ENCODE assay signal across 30 mouse cellular contexts in genomic region chr4:129097006-129097405, GRCm38 (mm10). TPM values are rescaled to one million over a fixed set of nuclear protein-coding genes. Genes with fewer than 3 reads are reported as not detected.
A peak's percentile ranks its signal among the peaks of the same experiment; 100 is the strongest.
DNase-seq lines count a peak whose midpoint lies in the region; ATAC-seq and TF ChIP-seq lines count a peak whose summit lies in the region.
"Had no signal": no experiment of that assay in that cellular context is flagged by ENCODE, and none has a peak within 500 bp of the region (broad histone marks: within the 10 kb centered on the region; RNA-seq: fewer than 3 reads in every experiment).

No protein-coding gene starts in this region.

- no peak overlapping the region for H3K9ac ChIP-seq in MEL (ENCODE audit: control insufficient read depth, low read depth, low read length, poor library complexity, severe bottlenecking)
- H3K9ac ChIP-seq in stomach, postnatal 0 days (ENCODE audit: low read length) = no peak overlapping the region
- H3K9ac ChIP-seq in forebrain, embryonic 12.5 days = no peak overlapping the region
- H3K9ac ChIP-seq: embryonic facial prominence, embryonic 12.5 days; embryonic facial prominence, embryonic 15.5 days; forebrain, embryonic 15.5 days; heart, embryonic 13.5 days; hindbrain, embryonic 12.5 days had no signal

- no peaks in the 10 kb centered on the region for H3K36me3 ChIP-seq in testis, adult 2 months (ENCODE audit: control insufficient read depth, insufficient read depth, low read length)
- no peaks in the 10 kb centered on the region for H3K36me3 ChIP-seq in MEL (ENCODE audit: control insufficient read depth in 1 of 2, insufficient read depth in 2 of 2, low read length in 2 of 2)
- no peaks in the 10 kb centered on the region for H3K36me3 ChIP-seq in stomach, postnatal 0 days (ENCODE audit: control insufficient read depth, insufficient read depth, low read length)
- H3K36me3 ChIP-seq in forebrain, embryonic 12.5 days (replicated peaks) = no peaks in the 10 kb centered on the region
- H3K36me3 ChIP-seq: embryonic facial prominence, embryonic 12.5 days; embryonic facial prominence, embryonic 15.5 days; forebrain, embryonic 15.5 days; G1E; heart, embryonic 13.5 days; hindbrain, embryonic 12.5 days had no signal

- H3K27ac ChIP-seq in layer of hippocampus, adult 2 months = no peak overlapping the region
- H3K27ac ChIP-seq in testis, adult 2 months (ENCODE audit: control insufficient read depth, insufficient read depth, low read depth, low read length) = no peak overlapping the region
- H3K27ac ChIP-seq in MEL (ENCODE audit: control insufficient read depth, low read depth, low read length) = no peak overlapping the region
- H3K27ac ChIP-seq in stomach, postnatal 0 days (replicated peaks) = no peak overlapping the region
- no peak overlapping the region for H3K27ac ChIP-seq in forebrain, embryonic 12.5 days
- H3K27ac ChIP-seq: embryonic facial prominence, embryonic 12.5 days; embryonic facial prominence, embryonic 15.5 days; forebrain, embryonic 15.5 days; heart, embryonic 13.5 days; hindbrain, embryonic 12.5 days had no signal

- TF ChIP-seq EP300 in MEL (IDR thresholded peaks at IDR 0.05; ENCODE audit: low read depth in 1 of 2, low read length in 2 of 2) = no peak
- TF ChIP-seq EP300 in stomach, postnatal 0 days (optimal IDR thresholded peaks at IDR 0.05) = no peak

- peak; percentile 32 for TF ChIP-seq CTCF in layer of hippocampus, adult 2 months (conservative IDR thresholded peaks at IDR 0.05)
- TF ChIP-seq CTCF in testis, adult 2 months (IDR thresholded peaks at IDR 0.05; ENCODE audit: control insufficient read depth, insufficient read depth, insufficient replicate concordance, low read depth, low read length) = peak; percentile 38; the same call in 1 of the 2 replicates
- TF ChIP-seq CTCF in MEL (IDR thresholded peaks at IDR 0.05 in 2 of 3, conservative IDR thresholded peaks at IDR 0.05 in 1 of 3; ENCODE audit: control insufficient read depth in 1 of 3, insufficient read depth in 1 of 3, low read depth in 2 of 3, low read length in 3 of 3, poor library complexity in 1 of 3, severe bottlenecking in 1 of 3) = peak; percentile 25 to 34 (median 30); a peak in 4 of 6 replicates
- TF ChIP-seq CTCF in stomach, postnatal 0 days (IDR thresholded peaks at IDR 0.05; ENCODE audit: low read depth) = 0 out of 2 replicates have a peak, but pooled peaks have one; percentile 16

- 81% methylated on average over 7 of the region's 7 CpGs for WGBS in stomach, postnatal 0 days
- WGBS in forebrain, embryonic 12.5 days = 78% methylated on average over 7 of the region's 7 CpGs

- TF ChIP-seq POLR2A in testis, adult 2 months (IDR thresholded peaks at IDR 0.05; ENCODE audit: control insufficient read depth, low read depth, low read length) = no peak
- TF ChIP-seq POLR2A in MEL (IDR thresholded peaks at IDR 0.05; ENCODE audit: control insufficient read depth in 1 of 2, insufficient read depth in 1 of 2, low read depth in 1 of 2, low read length in 2 of 2, poor library complexity in 1 of 2) = no peak

- no peaks in the 10 kb centered on the region for H3K9me3 ChIP-seq in MEL (replicated peaks; ENCODE audit: insufficient read depth, low read length)
- no peaks in the 10 kb centered on the region for H3K9me3 ChIP-seq in stomach, postnatal 0 days (ENCODE audit: control insufficient read depth, low read length)
- 0 out of 2 replicates have a peak, but pooled peaks cover 3% of the 10 kb centered on the region for H3K9me3 ChIP-seq in forebrain, embryonic 12.5 days
- H3K9me3 ChIP-seq: embryonic facial prominence, embryonic 12.5 days; embryonic facial prominence, embryonic 15.5 days; forebrain, embryonic 15.5 days; G1E; heart, embryonic 13.5 days; hindbrain, embryonic 12.5 days had no signal

- H3K4me3 ChIP-seq in layer of hippocampus, adult 2 months = no peak overlapping the region
- no peak overlapping the region for H3K4me3 ChIP-seq in testis, adult 2 months (ENCODE audit: control insufficient read depth, low read depth, low read length)
- H3K4me3 ChIP-seq in MEL (ENCODE audit: control insufficient read depth in 1 of 2, insufficient read depth in 1 of 2, low read depth in 2 of 2, low read length in 2 of 2) = no peak overlapping the region
- H3K4me3 ChIP-seq in stomach, postnatal 0 days (ENCODE audit: low read depth, low read length) = no peak overlapping the region
- H3K4me3 ChIP-seq in forebrain, embryonic 12.5 days (replicated peaks) = no peak overlapping the region
- H3K4me3 ChIP-seq: embryonic facial prominence, embryonic 12.5 days; embryonic facial prominence, embryonic 15.5 days; forebrain, embryonic 15.5 days; heart, embryonic 13.5 days; hindbrain, embryonic 12.5 days had no signal

- H3K4me2 ChIP-seq in stomach, postnatal 0 days (replicated peaks; ENCODE audit: low read depth) = no peak overlapping the region
- H3K4me2 ChIP-seq in forebrain, embryonic 12.5 days = no peak overlapping the region
- H3K4me2 ChIP-seq: embryonic facial prominence, embryonic 12.5 days; embryonic facial prominence, embryonic 15.5 days; forebrain, embryonic 15.5 days; heart, embryonic 13.5 days; hindbrain, embryonic 12.5 days had no signal

- no peak for ATAC-seq in stomach, postnatal 0 days (ENCODE audit: low FRiP score, low TSS enrichment)
- ATAC-seq in forebrain, embryonic 12.5 days (ENCODE audit: low FRiP score) = no peak
- ATAC-seq in inflammation-experienced regulatory T-cells, adult 6 months = no peak
- ATAC-seq: forebrain, embryonic 15.5 days; hindbrain, embryonic 16.5 days had no signal

- no peaks in the 10 kb centered on the region; the same call in 1 of the 2 replicates for H3K4me1 ChIP-seq in testis, adult 2 months (ENCODE audit: control insufficient read depth, insufficient read depth, low read length)
- no peaks in the 10 kb centered on the region for H3K4me1 ChIP-seq in MEL (ENCODE audit: control insufficient read depth in 1 of 2, insufficient read depth in 2 of 2, low read length in 2 of 2)
- H3K4me1 ChIP-seq in stomach, postnatal 0 days (replicated peaks; ENCODE audit: control insufficient read depth, insufficient read depth) = no peaks in the 10 kb centered on the region
- no peaks in the 10 kb centered on the region for H3K4me1 ChIP-seq in forebrain, embryonic 12.5 days
- H3K4me1 ChIP-seq: embryonic facial prominence, embryonic 12.5 days; embryonic facial prominence, embryonic 15.5 days; forebrain, embryonic 15.5 days; heart, embryonic 13.5 days; hindbrain, embryonic 12.5 days had no signal

- H3K27me3 ChIP-seq in testis, adult 2 months (ENCODE audit: control insufficient read depth, insufficient read depth, low read length) = no peaks in the 10 kb centered on the region
- H3K27me3 ChIP-seq in MEL (ENCODE audit: control insufficient read depth in 1 of 2, insufficient read depth in 2 of 2, low read length in 2 of 2) = peaks cover 0 to 2% of the 10 kb centered on the region in 2 experiments; a peak in 2 of 4 replicates
- H3K27me3 ChIP-seq in stomach, postnatal 0 days (ENCODE audit: control insufficient read depth, insufficient read depth, low read length) = no peaks in the 10 kb centered on the region
- peaks cover 11% of the 10 kb centered on the region for H3K27me3 ChIP-seq in forebrain, embryonic 12.5 days
- H3K27me3 ChIP-seq: embryonic facial prominence, embryonic 15.5 days; forebrain, embryonic 15.5 days; hindbrain, embryonic 12.5 days had no signal

- no peak for DNase-seq in layer of hippocampus, adult 2 months (ENCODE audit: low spot score in 2 of 2)
- DNase-seq in layer of hippocampus, postnatal 36 days = no peak
- DNase-seq in testis, postnatal 14 days (ENCODE audit: low spot score) = no peak
- DNase-seq in MEL (ENCODE audit: low read depth, low spot score) = peak; percentile 21
- no peak for DNase-seq in stomach, postnatal 0 days (ENCODE audit: low spot score)
- DNase-seq: adrenal gland, postnatal 14 days; B cell, adult 2 months; cerebellum, adult 11 months; cerebellum, adult 2 months; cerebellum, adult 9-11 months; cerebellum, postnatal 25 days; gastrocnemius, postnatal 25 days; heart, adult 18-20 months; heart, postnatal 14 days; kidney, adult 11 months had no signal

- no peaks in the 10 kb centered on the region for H3K79me2 ChIP-seq in MEL (ENCODE audit: control insufficient read depth, insufficient read depth, low read length, poor library complexity)

- peak; percentile 21 for TF ChIP-seq RAD21 in MEL (IDR thresholded peaks at IDR 0.05; ENCODE audit: low read depth, low read length)

RNA-seq across cellular contexts. Expression of gene Tmem54, which starts 8.3 kb away (rescaled TPM):
- total RNA-seq in layer of hippocampus, adult 2 months (2021) = not detected
- total RNA-seq in layer of hippocampus, postnatal 36 days (2021) = not detected
- polyA plus RNA-seq in testis, adult 2 months (2012; rRNA removed) = 0.42 and 2.4 TPM in 2 replicates
- not detected in 2 replicates for total RNA-seq in MEL (2012; rRNA removed)
- polyA plus RNA-seq in MEL (2012; ENCODE audit: insufficient read depth in 1 of 2, insufficient read length in 2 of 2, low read depth in 1 of 2, low replicate concordance in 2 of 2, missing spikeins in 1 of 2) = not detected
- polyA plus RNA-seq in stomach, postnatal 0 days (2015; fragmentation: Nextera tagmentation; extraction: Ambion mirVana) = 106 and 115 TPM in 2 replicates
- polyA plus RNA-seq in forebrain, embryonic 12.5 days (2016; fragmentation: Nextera tagmentation; extraction: Ambion mirVana) = 0.54 and 1.9 TPM in 2 replicates
- polyA plus RNA-seq in inflammation-experienced regulatory T-cells, adult 6 months (2017; shearing (Covaris generic)) = not detected
- total RNA-seq: adrenal gland, adult 18-20 months; adrenal gland, postnatal 14 days; CH12.LX; common myeloid progenitor, adult 5-6 weeks; G1E; gastrocnemius, adult 8-10 months; gastrocnemius, postnatal 25 days; heart, adult 18-20 months; heart, postnatal 14 days; hematopoietic stem cell, adult 5-6 weeks had no signal
- polyA plus RNA-seq: forebrain, embryonic 15.5 days; G1E had no signal

RNA-seq across cellular contexts. Expression of gene Hpca, which starts 24.8 kb away (rescaled TPM):
- total RNA-seq in layer of hippocampus, adult 2 months (2021) = 1,000 to 10,000 TPM; 2,418 to 2,601 TPM
- total RNA-seq in layer of hippocampus, postnatal 36 days (2021) = 1,000 to 10,000 TPM; 2,384 to 2,720 TPM
- polyA plus RNA-seq in testis, adult 2 months (2012; rRNA removed) = 9.3 and 10.2 TPM in 2 replicates
- total RNA-seq in MEL (2012; rRNA removed) = 0.39 and 0.59 TPM in 2 replicates
- polyA plus RNA-seq in MEL (2012; ENCODE audit: insufficient read depth in 1 of 2, insufficient read length in 2 of 2, low read depth in 1 of 2, low replicate concordance in 2 of 2, missing spikeins in 1 of 2) = 1 to 10 TPM in 1 of 2 experiments, not detected in 1; 1.1 TPM
- 0.91 and 0.99 TPM in 2 replicates for polyA plus RNA-seq in stomach, postnatal 0 days (2015; fragmentation: Nextera tagmentation; extraction: Ambion mirVana)
- 6.0 and 6.4 TPM in 2 replicates for polyA plus RNA-seq in forebrain, embryonic 12.5 days (2016; fragmentation: Nextera tagmentation; extraction: Ambion mirVana)
- polyA plus RNA-seq in inflammation-experienced regulatory T-cells, adult 6 months (2017; shearing (Covaris generic)) = not detected
- total RNA-seq: G1E; gastrocnemius, adult 8-10 months; gastrocnemius, postnatal 25 days; hematopoietic stem cell, adult 5-6 weeks had no signal
- polyA plus RNA-seq: G1E had no signal

RNA-seq across cellular contexts. Expression of gene Rnf19b, which starts 38.9 kb away (rescaled TPM):
- 10 to 100 TPM; 41.0 to 42.4 TPM for total RNA-seq in layer of hippocampus, adult 2 months (2021)
- 10 to 100 TPM; 40.7 to 45.9 TPM for total RNA-seq in layer of hippocampus, postnatal 36 days (2021)
- 515 and 590 TPM in 2 replicates for polyA plus RNA-seq in testis, adult 2 months (2012; rRNA removed)
- 25.5 and 26.3 TPM in 2 replicates for total RNA-seq in MEL (2012; rRNA removed)
- polyA plus RNA-seq in MEL (2012; ENCODE audit: insufficient read depth in 1 of 2, insufficient read length in 2 of 2, low read depth in 1 of 2, low replicate concordance in 2 of 2, missing spikeins in 1 of 2) = 10 to 100 TPM in 1 of 2 experiments, not detected in 1; 30.0 TPM
- polyA plus RNA-seq in stomach, postnatal 0 days (2015; fragmentation: Nextera tagmentation; extraction: Ambion mirVana) = 7.0 and 7.6 TPM in 2 replicates
- polyA plus RNA-seq in forebrain, embryonic 12.5 days (2016; fragmentation: Nextera tagmentation; extraction: Ambion mirVana) = 14.3 and 15.6 TPM in 2 replicates
- 10 to 100 TPM; 17.5 to 20.2 (median 18.3) TPM for polyA plus RNA-seq in inflammation-experienced regulatory T-cells, adult 6 months (2017; shearing (Covaris generic))

RNA-seq across cellular contexts. Expression of gene Fndc5, which starts 39.8 kb away (rescaled TPM):
- total RNA-seq in layer of hippocampus, adult 2 months (2021) = 10 to 100 TPM; 77.5 to 78.6 TPM
- total RNA-seq in layer of hippocampus, postnatal 36 days (2021) = 10 to 100 TPM; 76.2 to 78.0 TPM
- 9.1 and 11.0 TPM in 2 replicates for polyA plus RNA-seq in testis, adult 2 months (2012; rRNA removed)
- total RNA-seq in MEL (2012; rRNA removed) = 15.5 and 15.8 TPM in 2 replicates
- polyA plus RNA-seq in MEL (2012; ENCODE audit: insufficient read depth in 1 of 2, insufficient read length in 2 of 2, low read depth in 1 of 2, low replicate concordance in 2 of 2, missing spikeins in 1 of 2) = 100 to 1,000 TPM in 1 of 2 experiments, 10 to 100 TPM in 1; 35.9 to 123 TPM
- polyA plus RNA-seq in stomach, postnatal 0 days (2015; fragmentation: Nextera tagmentation; extraction: Ambion mirVana) = 2.0 and 2.4 TPM in 2 replicates
- 0.86 and 1.1 TPM in 2 replicates for polyA plus RNA-seq in forebrain, embryonic 12.5 days (2016; fragmentation: Nextera tagmentation; extraction: Ambion mirVana)
- under 1 TPM; 0.28 to 0.50 (median 0.40) TPM for polyA plus RNA-seq in inflammation-experienced regulatory T-cells, adult 6 months (2017; shearing (Covaris generic))
- total RNA-seq: common myeloid progenitor, adult 5-6 weeks had no signal

Comparison
In these comparisons a context has a peak if more than half of its experiments do, and no peak if none do; other contexts are left out.
1. RNA of gene Tmem54, which starts 8.3 kb away (polyA plus RNA-seq): 106 to 115 TPM in stomach, postnatal 0 days; 0.54 to 1.9 TPM in forebrain, embryonic 12.5 days, 0.42 to 2.4 TPM in testis, adult 2 months, not detected in MEL and not detected in inflammation-experienced regulatory T-cells, adult 6 months; every median in the first group is over 10 times any median in the second.
2. Peak in every context shown above with its lines, with median percentiles within 50 percentile points of each other: CTCF ChIP-seq.